Mouse (Mus musculus) CH12.LX (cell line): ENCODE measurements around the gene Pde4b. TPM values are rescaled to one million over a fixed set of nuclear protein-coding genes. Genes with fewer than 3 reads are reported as not detected.

Experiments
- DNase-seq: peaks from one replicate; pipeline ENCODE4 v3.0.0-alpha.2; 2013; ENCODE audit errors: extremely low read depth
- H3K27ac ChIP-seq: 2 replicates; pipeline ENCODE4 v1.5.1; 2012; ENCODE audit warnings: low read depth, mild to moderate bottlenecking, control low read depth, moderate library complexity; ENCODE audit not compliant: insufficient read depth
- H3K27me3 ChIP-seq: replicated peaks from 2 replicates; pipeline ENCODE3; 2012; ENCODE audit warnings: inconsistent platforms
- H3K36me3 ChIP-seq, 2 experiments: replicated peaks in 1 of 2; 2 replicates each; pipeline versions ENCODE3 to v1.6.1; 2012; ENCODE audit warnings: inconsistent platforms in 1 of 2, low read length in 1 of 2, mild to moderate bottlenecking in 1 of 2, mixed read lengths in 1 of 2, moderate library complexity in 1 of 2; ENCODE audit not compliant: control insufficient read depth in 1 of 2, insufficient read depth in 1 of 2
- H3K4me1 ChIP-seq, 2 experiments: 2 replicates each; pipeline ENCODE4 v1.6.1; 2012; ENCODE audit warnings: inconsistent platforms in 1 of 2, moderate library complexity in 1 of 2; ENCODE audit not compliant: insufficient read depth in 2 of 2, control insufficient read depth in 1 of 2
- H3K4me2 ChIP-seq: 2 replicates; pipeline ENCODE4 v1.6.1; 2012; ENCODE audit warnings: low read depth, mild to moderate bottlenecking, control low read depth; ENCODE audit not compliant: poor library complexity, insufficient read depth, severe bottlenecking
- H3K4me3 ChIP-seq, 3 experiments: fragments of 150-350 bp in 1 of 3; sonication (generic) in 1 of 3; replicated peaks in 1 of 3; 2 replicates each; pipeline versions ENCODE3 to v1.5.1; 2011 to 2012; ENCODE audit warnings: low read depth in 2 of 3, low read length in 2 of 3, mild to moderate bottlenecking in 2 of 3, moderate library complexity in 2 of 3, control low read depth in 1 of 3, improper control_type of control experiment in 1 of 3, inconsistent platforms in 1 of 3, mixed read lengths in 1 of 3; ENCODE audit not compliant: poor library complexity in 1 of 3
- H3K79me2 ChIP-seq: replicated peaks from 2 replicates; pipeline ENCODE4 v1.6.1; 2012; ENCODE audit warnings: mild to moderate bottlenecking, moderate library complexity; ENCODE audit not compliant: control insufficient read depth, poor library complexity, insufficient read depth, severe bottlenecking; ENCODE audit errors: extremely low read depth
- H3K9ac ChIP-seq: 2 replicates; pipeline ENCODE4 v1.6.1; 2012; ENCODE audit warnings: low read depth, mild to moderate bottlenecking, control low read depth, moderate library complexity; ENCODE audit not compliant: insufficient read depth
- H3K9me3 ChIP-seq: replicated peaks from 2 replicates; pipeline ENCODE3; 2012; ENCODE audit warnings: low read length, inconsistent platforms, mixed read lengths
- BHLHE40 ChIP-seq: IDR thresholded peaks from 2 replicates; pipeline ENCODE4 v1.6.1; 2011; ENCODE audit warnings: mild to moderate bottlenecking, low read depth, low read length, improper control_type of control experiment
- CHD1 ChIP-seq: IDR thresholded peaks from 2 replicates; pipeline ENCODE4 v1.6.1; 2012; ENCODE audit warnings: low read depth, low read length, improper control_type of control experiment, inconsistent platforms
- CHD2 ChIP-seq: IDR thresholded peaks from 2 replicates; pipeline ENCODE4 v1.6.1; 2011; ENCODE audit warnings: low read length, improper control_type of control experiment
- CTCF ChIP-seq, 2 experiments: IDR thresholded peaks in 1 of 2; conservative IDR thresholded peaks in 1 of 2; 2 replicates each; pipeline ENCODE4 v1.5.1; 2011 to 2012; ENCODE audit warnings: low read depth in 2 of 2, low read length in 2 of 2, improper control_type of control experiment in 1 of 2, inconsistent platforms in 1 of 2, mild to moderate bottlenecking in 1 of 2, moderate library complexity in 1 of 2
- E2F4 ChIP-seq: IDR thresholded peaks from 2 replicates; pipeline ENCODE4 v1.6.1; 2011; ENCODE audit warnings: low read depth, low read length, improper control_type of control experiment; ENCODE audit not compliant: insufficient replicate concordance
- ELF1 ChIP-seq: IDR thresholded peaks from 2 replicates; pipeline ENCODE4 v1.6.1; 2014; ENCODE audit warnings: low read depth, mild to moderate bottlenecking, inconsistent platforms, low read length, improper control_type of control experiment
- EP300 ChIP-seq: IDR thresholded peaks from 2 replicates; pipeline ENCODE4 v1.6.1; 2011; ENCODE audit warnings: low read length, improper control_type of control experiment
- ETS1 ChIP-seq: conservative IDR thresholded peaks from 2 replicates; pipeline ENCODE4 v1.6.1; 2012; ENCODE audit warnings: low read depth, mild to moderate bottlenecking, inconsistent platforms, low read length, improper control_type of control experiment, moderate library complexity
- GABPA ChIP-seq: IDR thresholded peaks from 2 replicates; pipeline ENCODE4 v1.6.1; 2012; ENCODE audit warnings: low read depth, low read length, improper control_type of control experiment, inconsistent platforms; ENCODE audit not compliant: insufficient replicate concordance
- IRF4 ChIP-seq: IDR thresholded peaks from 2 replicates; pipeline ENCODE4 v1.6.1; 2014; ENCODE audit warnings: low read depth, mild to moderate bottlenecking, inconsistent platforms, low read length, improper control_type of control experiment
- JUN ChIP-seq: IDR thresholded peaks from 2 replicates; pipeline ENCODE4 v1.6.1; 2011; ENCODE audit warnings: low read depth, mild to moderate bottlenecking, low read length, improper control_type of control experiment, moderate library complexity; ENCODE audit not compliant: insufficient read depth
- KAT2A ChIP-seq: IDR thresholded peaks from 2 replicates; pipeline ENCODE4 v1.6.1; 2012; ENCODE audit warnings: low read length, improper control_type of control experiment, inconsistent platforms; ENCODE audit not compliant: insufficient replicate concordance
- MAFK ChIP-seq: IDR thresholded peaks from 2 replicates; pipeline ENCODE4 v1.6.1; 2011; ENCODE audit warnings: low read length, improper control_type of control experiment; ENCODE audit not compliant: insufficient replicate concordance
- MAX ChIP-seq: IDR thresholded peaks from 2 replicates; pipeline ENCODE4 v1.6.1; 2011; ENCODE audit warnings: low read length, improper control_type of control experiment
- MAZ ChIP-seq: IDR thresholded peaks from 2 replicates; pipeline ENCODE4 v1.6.1; 2012; ENCODE audit warnings: low read depth, mild to moderate bottlenecking, inconsistent platforms, low read length, improper control_type of control experiment, moderate library complexity
- MYC ChIP-seq: IDR thresholded peaks from 2 replicates; pipeline ENCODE4 v1.6.1; 2011; ENCODE audit warnings: low read depth, mild to moderate bottlenecking, improper control_type of control experiment, low read length
- NELFE ChIP-seq: IDR thresholded peaks from 2 replicates; pipeline ENCODE4 v1.6.1; 2011; ENCODE audit warnings: low read depth, low read length, improper control_type of control experiment
- NRF1 ChIP-seq: IDR thresholded peaks from 2 replicates; pipeline ENCODE4 v1.6.1; 2014; ENCODE audit warnings: low read depth, mild to moderate bottlenecking, inconsistent platforms, low read length, improper control_type of control experiment, moderate library complexity
- POLR2A ChIP-seq: IDR thresholded peaks from 2 replicates; pipeline ENCODE4 v1.6.1; 2011; ENCODE audit warnings: low read depth, mild to moderate bottlenecking, improper control_type of control experiment, low read length
- POLR2AphosphoS2 ChIP-seq: IDR thresholded peaks from 2 replicates; pipeline ENCODE4 v1.6.1; 2011; ENCODE audit warnings: low read depth, low read length, improper control_type of control experiment
- RAD21 ChIP-seq: IDR thresholded peaks from 2 replicates; pipeline ENCODE4 v1.6.1; 2011; ENCODE audit warnings: low read depth, mild to moderate bottlenecking, low read length, improper control_type of control experiment, moderate library complexity
- SIN3A ChIP-seq: IDR thresholded peaks from 2 replicates; pipeline ENCODE4 v1.6.1; 2012; ENCODE audit warnings: low read length, improper control_type of control experiment, inconsistent platforms
- SMC3 ChIP-seq: IDR thresholded peaks from 2 replicates; pipeline ENCODE4 v1.6.1; 2011; ENCODE audit warnings: low read depth, low read length, improper control_type of control experiment
- TBP ChIP-seq: conservative IDR thresholded peaks from 2 replicates; pipeline ENCODE4 v1.6.1; 2011; ENCODE audit warnings: low read depth, low read length, improper control_type of control experiment
- TCF12 ChIP-seq: IDR thresholded peaks from 2 replicates; pipeline ENCODE4 v1.6.1; 2014; ENCODE audit warnings: low read depth, mild to moderate bottlenecking, inconsistent platforms, low read length, improper control_type of control experiment
- UBTF ChIP-seq: IDR thresholded peaks from 2 replicates; pipeline ENCODE4 v1.6.1; 2012; ENCODE audit warnings: low read depth, mild to moderate bottlenecking, inconsistent platforms, low read length, improper control_type of control experiment, moderate library complexity
- USF2 ChIP-seq: conservative IDR thresholded peaks from 2 replicates; pipeline ENCODE4 v1.6.1; 2011; ENCODE audit warnings: low read depth, low read length, improper control_type of control experiment
- ZC3H11A ChIP-seq: IDR thresholded peaks from 2 replicates; pipeline ENCODE4 v1.6.1; 2012; ENCODE audit warnings: low read depth, mild to moderate bottlenecking, inconsistent platforms, low read length, improper control_type of control experiment
- ZKSCAN1 ChIP-seq: IDR thresholded peaks from 2 replicates; pipeline ENCODE4 v1.6.1; 2012; ENCODE audit warnings: low read depth, inconsistent platforms, low read length, improper control_type of control experiment, borderline replicate concordance
- ZMIZ1 ChIP-seq: IDR thresholded peaks from 2 replicates; pipeline ENCODE4 v1.6.1; 2012; ENCODE audit warnings: low read depth, mild to moderate bottlenecking, inconsistent platforms, low read length, improper control_type of control experiment
- ZNF384 ChIP-seq: IDR thresholded peaks from 2 replicates; pipeline ENCODE4 v1.6.1; 2012; ENCODE audit warnings: low read depth, low read length, improper control_type of control experiment, inconsistent platforms
- dilution Hi-C: fragments of 300-500 bp; cut with MboI; formaldehyde crosslinking; loops from 2 replicates; pipeline ENCODE4 v1.14.3; 2020; ENCODE audit warnings: low sequenced_read_pairs; ENCODE audit not compliant: extremely low pct_unique_long_range_greater_than_20kb, extremely low pct_ligation_motif_present
- in situ Hi-C: fragments of 300-500 bp; cut with MboI; formaldehyde crosslinking; loops from 3 replicates; pipeline ENCODE4 v1.14.3; 2019; ENCODE audit warnings: low sequenced_read_pairs, low pct_ligation_motif_present, low pct_unique_long_range_greater_than_20kb, mixed read lengths
- polyA plus RNA-seq: library from polyadenylated mRNA; unstranded; fragments of >175 nt; gene quantifications from 2 replicates; pipeline ENCODE4 v1.2.1, GENCODE M21; 2012; ENCODE audit warnings: low read depth; ENCODE audit not compliant: insufficient read length
- total RNA-seq, 2 experiments: library from RNA; depleted of rRNA; stranded (reverse); fragments of 300-350 nt in 1 of 2; fragments of >200 nt in 1 of 2; gene quantifications; 2 replicates each; pipeline ENCODE4 v1.2.3; 2012 to 2014

Gene Pde4b
- total and polyA plus RNA-seq, 3 experiments, result 9.6 to 24.2 (median 21.8) TPM

DNA sequence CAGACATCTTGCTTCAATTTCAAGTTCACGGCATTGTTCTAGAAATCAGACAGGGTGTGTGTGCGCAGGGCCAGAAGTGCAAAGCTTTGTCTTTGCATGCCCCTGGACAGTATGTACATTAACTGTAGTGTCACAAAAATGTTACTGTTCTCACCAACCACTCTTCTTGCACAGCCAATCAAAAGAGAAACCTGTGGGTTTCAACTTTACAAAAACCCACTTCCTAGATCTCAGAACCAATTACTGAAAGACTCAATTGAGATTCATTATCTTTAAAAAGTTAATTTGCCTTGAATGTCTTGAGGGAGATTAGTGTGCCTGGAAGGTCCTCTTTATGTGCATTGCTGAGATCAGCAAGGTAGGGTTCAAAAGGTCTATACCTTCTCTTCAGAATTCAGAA lies 431.0 kb downstream of the Pde4b start:
- Histone ChIP-seq H3K9ac (no peak overlapping the region), H3K9me3 (peaks cover 13% of the 10 kb centered on the region), H3K79me2 (no peaks in the 10 kb centered on the region), H3K4me2 (no peak overlapping the region; the same call in 1 of the 2 replicates), H3K4me1 (peaks cover 25 to 74% of the 10 kb centered on the region in 2 experiments), H3K27ac (peak overlapping the region; percentile 91), H3K27me3 (no peaks in the 10 kb centered on the region), H3K4me3 (no peak overlapping the region), H3K36me3 (no peaks in the 10 kb centered on the region)
- in situ Hi-C loops (loop anchor here (5.0 kb wide), 1 partner anchor 54 kb away; no protein-coding TSS in a partner anchor), dilution Hi-C loops (no loop called here)
- TF ChIP-seq NELFE (no peak), ELF1 (0 out of 2 replicates have a peak, but pooled peaks have one; percentile 9)
- no peak for DNase-seq

DNA sequence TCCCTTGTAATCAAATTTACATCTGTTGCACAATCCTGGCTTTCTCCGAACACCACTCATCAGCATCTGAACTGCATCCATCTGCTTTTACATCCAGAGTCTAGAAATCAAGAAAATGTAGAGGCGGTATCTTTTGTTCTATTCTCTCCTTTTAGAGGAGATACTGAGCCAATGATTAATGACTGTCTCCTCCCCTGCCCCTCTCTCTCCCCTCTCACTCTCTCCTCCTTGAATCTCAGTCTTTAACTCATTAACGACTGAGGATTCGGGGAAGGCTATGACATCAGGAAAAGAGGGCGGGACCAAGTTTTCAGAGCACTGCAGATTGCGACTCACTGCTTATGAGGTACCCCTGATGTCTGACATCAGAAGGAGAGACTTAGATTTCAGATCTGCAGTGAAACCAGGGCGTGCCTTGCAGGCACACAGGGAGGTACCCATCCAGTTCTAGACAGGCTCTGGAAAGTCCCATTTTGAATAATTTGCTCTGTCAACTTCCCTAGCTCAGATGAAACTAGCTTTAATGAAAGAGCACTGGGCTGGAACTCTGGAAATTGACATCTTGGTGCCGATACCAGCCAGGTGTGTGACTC lies 433.4 kb downstream of the Pde4b start:
- peak overlapping the region; percentile 79 for H3K4me2 ChIP-seq
- no peaks in the 10 kb centered on the region for H3K9me3 ChIP-seq
- H3K27ac ChIP-seq, result peak overlapping the region; percentile 86
- H3K79me2 ChIP-seq, result no peaks in the 10 kb centered on the region
- no peaks in the 10 kb centered on the region for H3K36me3 ChIP-seq
- in situ Hi-C loops (no loop called here), dilution Hi-C loops (no loop called here)
- H3K4me3 ChIP-seq, result peak overlapping the region; percentile 22 to 27 (median 23)
- peaks cover 34 to 79% of the 10 kb centered on the region in 2 experiments for H3K4me1 ChIP-seq
- H3K9ac ChIP-seq, result peak overlapping the region; percentile 73
- peak; percentile 90 for DNase-seq
- H3K27me3 ChIP-seq, result no peaks in the 10 kb centered on the region
- TF ChIP-seq JUN, result peak; percentile 35; the same call in 1 of the 2 replicates
- no peak for TF ChIP-seq E2F4
- no peak for TF ChIP-seq ZC3H11A
- 0 out of 2 replicates have a peak, but pooled peaks have one; percentile 30 for TF ChIP-seq POLR2A
- TF ChIP-seq USF2, result no peak
- peak; percentile 90 for TF ChIP-seq ETS1
- peak; percentile 69 for TF ChIP-seq GABPA
- 0 out of 2 replicates have a peak, but pooled peaks have one; percentile 21 for TF ChIP-seq ELF1
- TF ChIP-seq KAT2A, result no peak
- TF ChIP-seq CTCF (conservative IDR thresholded peaks at IDR 0.05 in 1 of 2, IDR thresholded peaks at IDR 0.05 in 1 of 2; ENCODE audit: low read depth in 2 of 2, low read length in 2 of 2), result no peak
- TF ChIP-seq UBTF, result no peak
- TF ChIP-seq RAD21, result no peak; the same call in 1 of the 2 replicates
- TF ChIP-seq MAZ, result 0 out of 2 replicates have a peak, but pooled peaks have one; percentile 38
- TF ChIP-seq IRF4, result peak; percentile 79
- TF ChIP-seq TBP, result no peak
- no peak for TF ChIP-seq MAFK
- TF ChIP-seq NRF1, result no peak
- TF ChIP-seq POLR2AphosphoS2, result no peak
- peak; percentile 50; the same call in 1 of the 2 replicates for TF ChIP-seq MAX
- no peak for TF ChIP-seq ZKSCAN1
- TF ChIP-seq BHLHE40, result peak; percentile 91
- peak; percentile 53; the same call in 1 of the 2 replicates for TF ChIP-seq SIN3A
- no peak for TF ChIP-seq CHD2
- TF ChIP-seq NELFE, result no peak
- TF ChIP-seq CHD1, result peak; percentile 12; the same call in 1 of the 2 replicates
- no peak for TF ChIP-seq MYC
- peak; percentile 55; the same call in 1 of the 2 replicates for TF ChIP-seq EP300
- TF ChIP-seq ZMIZ1, result no peak
- TF ChIP-seq ZNF384, result no peak
- 0 out of 2 replicates have a peak, but pooled peaks have one; percentile 46 for TF ChIP-seq TCF12
- TF ChIP-seq SMC3, result 0 out of 2 replicates have a peak, but pooled peaks have one; percentile 13
